Mouse (Mus musculus) intestine, embryonic 16.5 days (tissue): ENCODE data around the gene Tcf20. TPM values are rescaled to one million over a fixed set of nuclear protein-coding genes. Genes with fewer than 3 reads are reported as not detected.
A peak's percentile ranks its signal among the peaks of the same experiment; 100 is the strongest.

Experiments
- ATAC-seq: fragments of 200-750 bp; cut with Nextera tagmentation; 2 replicates; pipeline ENCODE4 v1.8.0; 2017; ENCODE audit warnings: moderate TSS enrichment, moderate library complexity
- H3K27ac ChIP-seq: fragments of 300-500 bp; sonication (generic); 2 replicates; pipeline ENCODE4 v1.5.1; 2014; ENCODE audit warnings: mild to moderate bottlenecking, low read length
- H3K27me3 ChIP-seq: fragments of 300-500 bp; sonication (generic); replicated peaks from 2 replicates; pipeline ENCODE4 v1.6.1; 2014; ENCODE audit warnings: low read length, control low read depth, mixed read lengths; ENCODE audit not compliant: control insufficient read depth, insufficient read depth
- H3K36me3 ChIP-seq: fragments of 300-500 bp; sonication (generic); 2 replicates; pipeline ENCODE4 v1.6.1; 2014; ENCODE audit warnings: low read length, control low read depth; ENCODE audit not compliant: control insufficient read depth, insufficient read depth
- H3K4me1 ChIP-seq: fragments of 300-500 bp; sonication (generic); 2 replicates; pipeline ENCODE4 v1.6.1; 2014; ENCODE audit warnings: low read length, control low read depth, mixed read lengths; ENCODE audit not compliant: control insufficient read depth, insufficient read depth
- H3K4me2 ChIP-seq: fragments of 300-500 bp; sonication (generic); 2 replicates; pipeline ENCODE4 v1.6.1; 2014; ENCODE audit warnings: low read depth, low read length, control low read depth
- H3K4me3 ChIP-seq: fragments of 300-500 bp; sonication (generic); 2 replicates; pipeline ENCODE4 v1.5.1; 2014; ENCODE audit warnings: mild to moderate bottlenecking, low read length
- H3K9ac ChIP-seq: fragments of 300-500 bp; sonication (generic); 2 replicates; pipeline ENCODE4 v1.6.1; 2014; ENCODE audit warnings: low read depth, low read length
- H3K9me3 ChIP-seq: fragments of 300-500 bp; sonication (generic); 2 replicates; pipeline ENCODE4 v1.6.1; 2016; ENCODE audit warnings: low read length, control low read depth; ENCODE audit not compliant: control insufficient read depth
- WGBS: fragments of 180-500 bp; shearing (Covaris S2); extraction: QIAGEN DNeasy Blood & Tissue Kit; methylation state at CpG from one replicate; pipeline ENCODE4 v1.1.7; 2014; 5-methylcytosine and 5-hydroxymethylcytosine counted together
- polyA plus RNA-seq: library from polyadenylated mRNA; unstranded; fragments of >200 nt; fragmentation: Nextera tagmentation; extraction: Ambion mirVana; gene quantifications from 2 replicates; pipeline ENCODE4 v1.2.1, GENCODE M21; 2015

Tcf20 gene
- polyA plus RNA-seq, 1 experiment from 2014 or later = 5.5 TPM

GRCm38 (mm10) chr15:83025041-83025760, 37.5 kb upstream of the Tcf20 start:
- H3K4me2 ChIP-seq = peak overlapping the region; percentile 28
- peak overlapping the region; percentile 41 for H3K27ac ChIP-seq
- 24% methylated on average over 25 of the region's 25 CpGs for WGBS
- H3K27me3 ChIP-seq = no peaks in the 10 kb centered on the region
- no peaks in the 10 kb centered on the region for H3K9me3 ChIP-seq
- H3K4me1 ChIP-seq = peaks cover 23% of the 10 kb centered on the region
- 0 out of 2 replicates have a peak overlapping the region, but pooled peaks have one; percentile 0 for H3K4me3 ChIP-seq
- H3K36me3 ChIP-seq = no peaks in the 10 kb centered on the region
- peak overlapping the region; percentile 48; the same call in 1 of the 2 replicates for H3K9ac ChIP-seq
- peak; percentile 83 for ATAC-seq

GRCm38 (mm10) chr15:83022947-83023346, 35.3 kb upstream of the Tcf20 start:
- Histone ChIP-seq H3K4me1 (peaks cover 28% of the 10 kb centered on the region), H3K27ac (no peak overlapping the region), H3K27me3 (no peaks in the 10 kb centered on the region), H3K9ac (no peak overlapping the region), H3K36me3 (no peaks in the 10 kb centered on the region), H3K9me3 (no peaks in the 10 kb centered on the region), H3K4me3 (no peak overlapping the region), H3K4me2 (no peak overlapping the region)
- no peak for ATAC-seq
- 34% methylated on average over 8 of the region's 8 CpGs for WGBS

- Histone ChIP-seq H3K4me2 (no peak overlapping the region), H3K27ac (no peak overlapping the region), H3K9me3 (no peaks in the 10 kb centered on the region), H3K4me3 (no peak overlapping the region), H3K36me3 (no peaks in the 10 kb centered on the region), H3K4me1 (peaks cover 22% of the 10 kb centered on the region), H3K9ac (no peak overlapping the region), H3K27me3 (no peaks in the 10 kb centered on the region)
- WGBS = 37% methylated on average over 15 of the region's 15 CpGs
- ATAC-seq = 0 out of 2 replicates have a peak, but pooled peaks have one; percentile 29
Measured at GRCm38 (mm10) chr15:83010990-83011664, 23.5 kb upstream of the Tcf20 start.

DNA sequence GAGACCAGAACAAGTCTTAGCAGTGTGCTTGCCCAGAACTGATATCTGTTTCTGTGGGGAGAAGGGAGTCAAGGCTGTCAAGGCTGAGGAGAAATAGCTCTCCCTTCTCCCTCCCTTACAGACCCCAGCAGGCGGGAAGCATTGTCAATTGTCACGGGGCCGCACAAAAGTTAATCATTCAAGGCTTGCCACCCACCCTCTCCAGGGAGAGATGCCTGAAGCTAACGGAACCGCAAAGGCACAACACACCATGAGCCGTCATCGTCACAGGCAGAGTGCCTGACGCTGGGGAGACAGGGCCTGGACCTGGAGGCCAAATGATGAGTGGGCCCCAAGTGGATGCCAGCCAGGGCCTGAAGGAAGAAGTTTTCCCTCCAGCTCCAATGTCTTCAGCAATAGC, 22.8 kb upstream of the Tcf20 start:
- no peak overlapping the region for H3K4me2 ChIP-seq
- WGBS = 32% methylated on average over 8 of the region's 8 CpGs
- no peaks in the 10 kb centered on the region for H3K27me3 ChIP-seq
- no peak for ATAC-seq
- H3K9me3 ChIP-seq = no peaks in the 10 kb centered on the region
- no peak overlapping the region for H3K27ac ChIP-seq
- H3K4me1 ChIP-seq = peaks cover 22% of the 10 kb centered on the region
- H3K9ac ChIP-seq = no peak overlapping the region
- H3K4me3 ChIP-seq = no peak overlapping the region
- no peaks in the 10 kb centered on the region for H3K36me3 ChIP-seq

DNA sequence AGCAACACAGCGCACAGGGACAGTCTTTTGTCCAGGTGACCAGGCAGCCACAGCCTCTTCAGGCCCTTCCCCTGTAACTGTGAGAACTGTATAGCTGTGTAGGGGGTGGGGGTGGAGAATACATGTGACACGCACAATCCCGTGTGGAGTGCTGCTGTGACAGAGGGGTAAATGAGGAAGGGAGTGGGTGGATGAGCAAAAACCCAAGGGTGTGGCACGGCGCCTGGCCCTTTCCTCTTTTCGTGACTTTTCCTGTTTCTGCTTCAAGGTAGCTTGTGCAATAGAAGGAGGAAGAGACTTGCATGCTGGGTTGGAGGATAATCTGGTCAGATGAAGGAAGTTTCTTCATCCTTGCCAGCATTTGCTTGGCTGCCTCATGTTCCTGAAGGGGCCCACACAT, 21.9 kb upstream of the Tcf20 start:
- H3K9me3 ChIP-seq = no peaks in the 10 kb centered on the region
- H3K27me3 ChIP-seq = no peaks in the 10 kb centered on the region
- no peak for ATAC-seq
- H3K4me2 ChIP-seq = no peak overlapping the region
- H3K27ac ChIP-seq = no peak overlapping the region
- H3K36me3 ChIP-seq = no peaks in the 10 kb centered on the region
- no peak overlapping the region for H3K9ac ChIP-seq
- 83% methylated on average over 6 of the region's 6 CpGs for WGBS
- H3K4me1 ChIP-seq = peaks cover 22% of the 10 kb centered on the region
- no peak overlapping the region for H3K4me3 ChIP-seq

- Histone ChIP-seq H3K27ac (no peak overlapping the region), H3K4me1 (peaks cover 22% of the 10 kb centered on the region), H3K27me3 (no peaks in the 10 kb centered on the region), H3K9ac (no peak overlapping the region), H3K36me3 (no peaks in the 10 kb centered on the region), H3K4me3 (no peak overlapping the region), H3K4me2 (no peak overlapping the region), H3K9me3 (no peaks in the 10 kb centered on the region)
- no peak for ATAC-seq
- WGBS = 69% methylated on average over 13 of the region's 13 CpGs
Measured at GRCm38 (mm10) chr15:83008761-83009423, 21.2 kb upstream of the Tcf20 start.

DNA sequence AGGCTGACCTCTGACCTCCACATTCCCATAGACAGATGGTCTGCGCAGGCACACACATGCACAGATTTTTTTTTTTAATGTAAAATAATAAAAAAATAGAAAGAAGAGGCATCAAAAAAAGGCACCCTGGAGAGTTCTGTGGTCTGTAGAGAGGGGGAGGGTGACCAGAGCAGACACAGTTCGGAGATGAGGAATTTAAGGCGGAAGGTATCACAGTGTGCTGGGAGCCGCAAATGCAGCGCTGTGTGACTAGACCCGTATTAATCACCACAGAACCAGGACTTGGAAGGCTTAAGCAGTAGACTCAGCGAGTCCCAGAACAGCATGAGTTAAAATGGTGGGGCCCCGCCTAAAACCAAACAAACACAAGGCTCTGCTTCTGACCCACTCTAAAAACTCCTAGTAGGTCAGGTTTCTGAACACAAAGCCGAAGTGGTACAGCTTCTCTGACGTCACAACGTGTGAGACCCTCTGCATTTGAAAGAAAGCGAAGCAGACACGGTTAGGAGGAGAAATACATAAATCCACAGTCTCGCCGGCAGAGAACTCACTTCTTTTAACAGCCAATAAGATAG, 19.8 kb upstream of the Tcf20 start:
- no peak overlapping the region for H3K9ac ChIP-seq
- no peaks in the 10 kb centered on the region for H3K27me3 ChIP-seq
- H3K4me1 ChIP-seq = peaks cover 22% of the 10 kb centered on the region
- no peaks in the 10 kb centered on the region for H3K9me3 ChIP-seq
- WGBS = 28% methylated on average over 15 of the region's 15 CpGs
- no peak overlapping the region for H3K27ac ChIP-seq
- no peak overlapping the region for H3K4me3 ChIP-seq
- ATAC-seq = 0 out of 2 replicates have a peak, but pooled peaks have one; percentile 19
- H3K36me3 ChIP-seq = no peaks in the 10 kb centered on the region
- no peak overlapping the region for H3K4me2 ChIP-seq

DNA sequence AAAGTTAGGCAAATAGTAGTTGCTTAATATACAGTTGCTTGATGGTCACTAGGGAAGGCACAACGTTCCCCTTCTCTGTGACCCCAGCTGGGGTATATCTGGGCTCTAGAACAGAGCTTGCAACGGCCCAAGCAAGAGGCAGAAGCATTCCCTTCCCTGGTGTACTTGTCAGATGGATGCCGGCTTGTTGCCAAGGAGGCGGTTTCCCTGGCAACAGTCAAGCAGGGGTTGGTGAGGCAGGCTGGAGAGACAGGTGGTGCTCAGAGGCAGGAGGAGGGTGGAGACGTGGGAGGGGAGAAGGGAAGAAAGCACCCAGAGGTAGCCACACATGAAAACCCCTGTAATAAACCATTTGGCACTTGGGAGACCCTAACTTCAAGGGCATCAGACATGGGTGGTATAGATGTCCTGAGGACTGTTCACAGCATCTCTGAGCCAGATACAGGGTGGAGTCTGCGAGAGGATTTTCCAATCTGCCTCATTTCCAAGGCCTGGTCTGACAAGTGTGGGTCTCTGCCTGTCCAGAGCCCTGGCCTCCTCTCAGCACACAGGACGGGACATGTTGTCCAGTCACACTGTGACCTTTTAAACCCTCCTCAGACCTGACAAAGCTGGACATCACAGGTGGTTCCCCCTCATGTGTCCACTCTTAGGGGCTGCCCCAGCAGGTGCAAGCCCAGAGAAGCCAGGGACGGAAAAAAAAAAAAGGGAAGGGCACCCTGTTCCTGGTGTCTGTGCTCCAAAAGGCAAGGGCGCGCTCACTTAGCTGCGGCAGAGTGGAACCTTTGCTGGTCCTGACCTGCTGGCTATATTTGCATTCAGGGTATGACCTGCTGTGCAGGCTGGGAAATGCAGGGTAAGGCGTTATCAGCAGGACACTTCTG, 15.2 kb upstream of the Tcf20 start:
- Histone ChIP-seq H3K36me3 (no peaks in the 10 kb centered on the region), H3K9ac (no peak overlapping the region), H3K27me3 (0 out of 2 replicates have a peak, but pooled peaks cover 3% of the 10 kb centered on the region), H3K27ac (no peak overlapping the region), H3K9me3 (no peaks in the 10 kb centered on the region), H3K4me1 (peaks cover 6% of the 10 kb centered on the region; the same call in 1 of the 2 replicates), H3K4me2 (no peak overlapping the region), H3K4me3 (no peak overlapping the region)
- WGBS = 46% methylated on average over 12 of the region's 12 CpGs
- no peak for ATAC-seq
